Mouse (Mus musculus) embryonic facial prominence, embryonic 12.5 days (tissue): ENCODE results near the gene Dnaaf5. TPM values are rescaled to one million over a fixed set of nuclear protein-coding genes. Genes with fewer than 3 reads are reported as not detected.

Experiments used
- polyA plus RNA-seq: library from polyadenylated mRNA; unstranded; fragments of >200 nt; fragmentation: Nextera tagmentation; extraction: Ambion mirVana; gene quantifications from 2 replicates; pipeline ENCODE4 v1.2.1, GENCODE M21; 2016

Gene Dnaaf5
- polyA plus RNA-seq, 1 experiment from 2014 or later = 6.0 TPM

Other genes starting within 250 kb of the Dnaaf5 start
- 38.4 and 42.8 TPM in 2 replicates for gene Pdgfa, start 152.9 kb upstream of the Dnaaf5 start, polyA plus RNA-seq
- gene Prkar1b, start 222 bp upstream of the Dnaaf5 start, polyA plus RNA-seq = 26.2 and 28.5 TPM in 2 replicates
- 49.3 and 53.0 TPM in 2 replicates for gene Sun1, start 50.4 kb downstream of the Dnaaf5 start, polyA plus RNA-seq
- 157 and 164 TPM in 2 replicates for gene Get4, start 102.1 kb downstream of the Dnaaf5 start, polyA plus RNA-seq
- 2.4 and 3.0 TPM in 2 replicates for gene Adap1, start 175.4 kb downstream of the Dnaaf5 start, polyA plus RNA-seq
- gene Cox19, start 201.2 kb downstream of the Dnaaf5 start, polyA plus RNA-seq = 110 and 112 TPM in 2 replicates
- gene Cyp2w1, start 202.4 kb downstream of the Dnaaf5 start, polyA plus RNA-seq = 2.6 and 4.1 TPM in 2 replicates
- 1.7 and 1.9 TPM in 2 replicates for gene Gpr146, start 227.5 kb downstream of the Dnaaf5 start, polyA plus RNA-seq